Mouse (Mus musculus) mature B cell (primary cell): ENCODE data around the gene Gm27029.

Experiments used
- in situ Hi-C: fragments of 300-500 bp; cut with MboI; formaldehyde crosslinking; loops from 2 replicates; pipeline ENCODE4 v1.14.3; 2019

Gm27029 gene

DNA sequence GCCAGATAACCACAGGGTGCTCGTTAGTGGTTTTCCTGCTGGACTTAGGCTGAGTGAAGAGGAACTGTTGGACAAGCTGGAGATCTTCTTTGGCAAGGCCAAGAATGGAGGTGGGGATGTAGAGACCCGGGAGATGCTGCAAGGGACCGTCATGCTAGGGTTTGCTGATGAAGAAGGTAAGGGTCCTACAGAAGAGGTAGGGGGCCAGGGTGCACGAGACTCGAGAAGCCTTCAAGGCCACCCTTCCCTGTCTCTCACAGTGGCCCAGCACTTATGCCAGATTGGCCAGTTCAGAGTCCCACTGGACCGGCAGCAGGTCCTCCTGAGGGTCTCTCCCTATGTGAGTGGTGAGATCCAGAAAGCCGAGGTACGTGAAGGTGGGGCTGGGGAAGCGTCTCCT is 33.0 kb upstream of the Gm27029 start:
- in situ Hi-C loops: no loop called here

- in situ Hi-C loops: no loop called here
Measured at GRCm38 (mm10) chr11:101455627-101456026, 31.0 kb upstream of the Gm27029 start.

DNA sequence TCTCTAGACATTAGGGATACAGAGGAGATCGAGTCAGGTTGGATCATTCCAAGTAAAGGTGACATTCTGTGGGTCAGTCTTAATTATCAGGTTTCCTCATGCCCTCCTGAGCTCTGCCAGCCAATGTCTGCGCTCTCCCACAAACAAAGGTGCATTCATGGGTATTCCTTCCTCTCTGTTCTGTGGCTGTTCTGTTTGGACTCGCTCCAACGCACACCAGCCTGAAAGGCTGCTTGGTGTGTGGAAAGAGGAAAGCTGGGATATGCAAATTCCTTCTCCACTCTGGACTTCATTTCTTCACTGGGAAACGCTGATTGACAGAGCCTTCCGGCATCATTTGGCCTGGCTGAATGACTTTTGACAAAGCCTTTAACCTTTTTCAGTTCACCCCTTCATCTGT is 30.1 kb upstream of the Gm27029 start:
- in situ Hi-C loops: no loop called here

GRCm38 (mm10) chr11:101452093-101452774 is 27.6 kb upstream of the Gm27029 start:
- in situ Hi-C loops: no loop called here

DNA sequence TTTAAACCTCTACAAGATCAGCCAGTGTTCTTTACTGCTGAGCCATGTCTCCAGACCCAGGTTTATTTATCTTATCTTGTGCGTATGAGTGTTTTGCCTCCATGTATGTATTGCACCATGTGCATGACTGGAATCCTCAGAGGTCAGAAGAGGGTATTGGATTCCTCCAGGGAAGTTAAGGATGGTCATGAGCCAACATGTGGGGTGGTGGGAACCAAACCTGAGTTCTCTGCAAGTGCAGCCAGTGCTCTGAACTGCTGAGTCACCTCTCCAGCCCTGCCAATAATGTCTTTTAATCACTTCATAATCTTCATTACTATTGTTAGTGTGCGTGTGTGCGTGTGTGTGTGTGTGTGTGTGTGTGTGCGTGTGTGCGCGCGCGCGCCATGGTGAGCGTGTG is 26.9 kb upstream of the Gm27029 start:
- in situ Hi-C loops: no loop called here

DNA sequence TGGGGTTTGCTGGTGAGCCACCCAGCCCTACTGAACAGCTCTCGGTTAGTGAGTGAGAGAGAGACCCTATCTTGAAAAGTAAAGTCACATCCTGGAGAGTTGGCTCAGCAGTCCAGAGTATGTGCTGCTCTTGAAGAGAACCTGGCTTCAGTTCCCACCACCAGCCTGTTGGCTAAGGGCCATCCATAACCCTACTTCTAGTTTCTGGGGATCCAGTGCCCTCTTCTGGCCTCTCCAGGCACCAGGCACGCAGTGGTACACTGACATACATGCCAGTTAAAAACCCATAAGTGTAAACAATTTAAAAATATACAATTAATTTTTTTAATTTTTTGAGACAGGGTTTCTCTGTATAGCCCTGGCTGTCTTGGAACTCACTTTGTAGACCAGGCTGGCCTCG is 25.8 kb upstream of the Gm27029 start:
- in situ Hi-C loops: no loop called here

GRCm38 (mm10) chr11:101449596-101449995 is 25.0 kb upstream of the Gm27029 start:
- in situ Hi-C loops: loop anchor here (25.0 kb wide), 1 partner anchor 838 kb away; the partner anchor contains the start of genes Atxn7l3 and Tmub2

- in situ Hi-C loops: loop anchor here (25.0 kb wide), 1 partner anchor 838 kb away; the partner anchor contains the start of genes Atxn7l3 and Tmub2
Measured at GRCm38 (mm10) chr11:101448899-101449298, 24.3 kb upstream of the Gm27029 start.

GRCm38 (mm10) chr11:101448274-101448746 is 23.7 kb upstream of the Gm27029 start, which contains the start of gene Ifi35:
Gene Ifi35, plus strand, starts transcription at chr11:101448407.
- in situ Hi-C loops: loop anchor here (25.0 kb wide), 1 partner anchor 839 kb away; the partner anchor contains the start of genes Atxn7l3 and Tmub2

DNA sequence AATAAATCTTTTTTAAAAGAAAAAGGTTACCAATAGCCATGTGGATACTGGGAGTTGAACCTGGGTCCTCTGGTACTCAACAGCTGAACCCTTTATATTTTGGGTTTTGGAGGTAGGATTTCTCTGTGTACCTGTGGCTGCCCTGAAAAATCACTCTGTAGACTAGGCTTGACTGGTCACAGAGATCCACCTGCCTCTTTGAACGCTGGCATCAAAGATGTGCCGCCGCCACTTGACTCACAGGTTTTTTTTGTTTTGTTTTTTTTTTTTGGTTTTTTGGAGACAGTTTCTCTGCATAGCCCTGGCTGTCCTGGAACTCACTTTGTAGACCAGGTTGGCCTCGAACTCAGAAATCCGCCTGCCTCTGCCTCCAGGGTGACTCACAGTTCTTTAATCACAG is 23.2 kb upstream of the Gm27029 start:
- in situ Hi-C loops: loop anchor here (25.0 kb wide), 1 partner anchor 840 kb away; the partner anchor contains the start of genes Atxn7l3 and Tmub2

- in situ Hi-C loops: loop anchor here (25.0 kb wide), 1 partner anchor 840 kb away; the partner anchor contains the start of genes Atxn7l3 and Tmub2
Measured at GRCm38 (mm10) chr11:101446860-101447259, 22.3 kb upstream of the Gm27029 start.

- in situ Hi-C loops: loop anchor here (25.0 kb wide), 1 partner anchor 841 kb away; the partner anchor contains the start of genes Atxn7l3 and Tmub2
Measured at GRCm38 (mm10) chr11:101446319-101446718, 21.7 kb upstream of the Gm27029 start.

- in situ Hi-C loops: loop anchor here (25.0 kb wide), 1 partner anchor 845 kb away; the partner anchor contains the start of genes Atxn7l3 and Tmub2
Measured at GRCm38 (mm10) chr11:101442760-101443159, 18.2 kb upstream of the Gm27029 start.

DNA sequence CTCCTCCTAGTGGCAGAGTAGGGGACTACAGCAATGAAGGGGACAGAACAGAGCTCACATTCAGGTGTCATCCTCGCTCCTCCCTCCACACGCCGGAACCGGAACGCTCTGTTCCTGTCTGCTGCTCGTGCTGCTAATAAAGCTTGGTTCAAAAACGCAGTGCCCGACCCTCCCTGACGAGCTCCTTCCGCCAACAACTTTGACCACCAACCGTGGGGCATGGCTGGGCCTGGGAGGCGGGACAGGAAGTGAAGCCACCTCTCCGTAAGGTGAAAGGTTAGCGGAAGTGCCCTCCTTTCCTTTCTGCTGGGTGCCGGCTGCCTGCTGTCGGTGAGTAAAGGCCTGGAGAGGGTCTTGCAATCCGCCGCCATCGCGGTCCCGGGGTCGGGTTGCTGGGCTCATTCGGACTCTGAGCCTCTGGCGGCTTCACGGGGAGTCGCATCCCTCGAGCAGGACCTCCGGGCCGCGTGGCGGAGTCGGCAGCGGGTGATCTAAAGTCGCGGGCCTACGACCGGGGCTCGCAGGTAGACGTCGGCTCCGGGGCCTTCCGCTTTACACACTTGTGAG is 17.6 kb upstream of the Gm27029 start, which contains the start of gene Rpl27:
Rpl27 (plus strand) TSS at position 172 of the 567 bp plus-strand sequence.
- in situ Hi-C loops: loop anchor here (25.0 kb wide), 1 partner anchor 845 kb away; the partner anchor contains the start of genes Atxn7l3 and Tmub2

DNA sequence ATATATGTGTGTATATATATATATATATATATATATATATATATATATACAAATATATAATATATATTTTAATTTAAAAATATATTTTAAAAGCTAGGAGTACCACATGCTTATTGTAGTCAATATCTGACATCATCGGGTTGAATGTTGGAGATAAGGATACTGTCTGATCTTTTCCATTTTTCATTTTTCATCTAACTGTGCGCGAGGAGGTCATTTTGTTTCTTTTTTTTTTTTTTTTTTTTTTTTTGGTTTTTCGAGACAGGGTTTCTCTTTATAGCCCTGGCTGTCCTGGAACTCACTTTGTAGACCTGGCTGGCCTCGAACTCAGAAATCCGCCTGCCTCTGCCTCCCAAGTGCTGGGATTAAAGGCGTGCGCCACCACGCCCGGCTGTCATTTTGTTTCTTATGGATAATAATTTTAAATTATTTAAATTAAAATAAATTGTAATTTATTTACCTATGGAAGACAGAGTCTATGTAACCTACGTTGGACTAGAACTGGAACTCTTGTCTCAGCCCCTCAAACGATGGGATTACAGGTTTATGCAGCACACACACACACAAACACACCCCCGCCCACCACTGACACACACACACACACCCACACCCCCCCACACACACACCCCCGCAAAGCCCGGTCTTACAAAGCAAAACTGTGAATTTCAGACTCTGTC is 17.0 kb upstream of the Gm27029 start:
- in situ Hi-C loops: loop anchor here (25.0 kb wide), 1 partner anchor 846 kb away; the partner anchor contains the start of genes Atxn7l3 and Tmub2

- in situ Hi-C loops: loop anchor here (25.0 kb wide), 1 partner anchor 849 kb away; the partner anchor contains the start of genes Atxn7l3 and Tmub2
Measured at GRCm38 (mm10) chr11:101438006-101438405, 13.4 kb upstream of the Gm27029 start.

DNA sequence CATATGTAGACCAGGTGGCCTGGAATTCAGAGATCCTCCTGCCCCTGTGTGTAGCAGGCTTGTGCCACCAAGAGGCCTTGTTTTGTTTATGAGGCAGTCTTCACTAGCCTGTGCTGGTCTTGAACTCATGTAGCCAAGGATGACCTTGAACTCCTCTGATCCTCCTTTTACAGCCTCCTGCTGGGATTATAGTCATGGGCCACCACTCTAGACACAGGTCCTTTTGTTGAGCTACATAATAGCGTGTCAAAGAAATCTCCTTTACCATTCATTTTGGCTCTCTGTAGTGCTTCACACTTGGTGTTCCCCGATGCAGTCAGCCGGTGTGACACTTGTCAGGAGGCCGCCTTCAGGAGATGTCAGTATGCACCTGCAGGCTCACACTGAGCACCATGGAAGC is 12.3 kb upstream of the Gm27029 start:
- in situ Hi-C loops: loop anchor here (25.0 kb wide), 1 partner anchor 850 kb away; the partner anchor contains the start of genes Atxn7l3 and Tmub2

DNA sequence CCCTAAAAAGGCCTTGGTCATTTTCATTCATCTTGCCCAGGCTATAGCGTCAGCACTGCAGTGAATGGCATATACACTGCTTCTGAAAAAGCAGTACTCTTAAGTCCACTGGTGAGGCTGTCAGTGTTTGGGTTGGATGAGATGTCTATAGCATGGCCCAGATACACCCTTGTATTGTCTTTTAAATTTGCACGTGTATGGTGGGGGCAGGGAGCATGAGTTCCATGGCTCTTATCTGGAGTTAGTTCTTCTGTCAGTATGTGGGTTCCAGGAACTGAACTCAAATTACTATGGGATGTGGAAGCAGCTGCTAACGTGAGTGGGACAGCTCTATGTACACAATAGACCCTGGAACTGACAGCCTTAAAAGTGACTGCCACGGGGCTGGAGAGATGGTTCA is 11.2 kb upstream of the Gm27029 start:
- in situ Hi-C loops: loop anchor here (25.0 kb wide), 1 partner anchor 851 kb away; the partner anchor contains the start of genes Atxn7l3 and Tmub2

GRCm38 (mm10) chr11:101433396-101433795 is 8.8 kb upstream of the Gm27029 start:
- in situ Hi-C loops: loop anchor here (25.0 kb wide), 1 partner anchor 854 kb away; the partner anchor contains the start of genes Atxn7l3 and Tmub2

GRCm38 (mm10) chr11:101431327-101431726 is 6.7 kb upstream of the Gm27029 start:
- in situ Hi-C loops: loop anchor here (25.0 kb wide), 1 partner anchor 856 kb away; the partner anchor contains the start of genes Atxn7l3 and Tmub2

DNA sequence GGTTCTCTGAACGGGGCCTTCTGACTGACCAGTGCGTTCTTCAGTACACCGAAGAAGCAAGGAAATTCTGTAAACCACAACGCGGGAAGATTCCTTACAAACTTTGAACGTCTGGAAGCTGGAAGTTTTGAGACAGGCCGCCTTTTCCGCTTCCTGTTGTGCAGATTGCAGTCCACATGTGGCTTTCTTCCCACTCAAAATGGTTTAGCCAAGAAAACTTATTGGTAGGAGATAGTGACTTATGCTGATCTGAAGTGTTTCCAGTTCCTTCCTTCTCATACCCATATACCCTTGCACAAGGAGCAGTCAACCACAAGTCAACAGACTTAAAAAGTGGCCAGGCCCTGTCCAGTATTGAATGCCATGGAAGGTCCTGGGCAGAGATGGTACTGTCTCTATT is 1.6 kb upstream of the Gm27029 start:
- in situ Hi-C loops: loop anchor here (25.0 kb wide), 1 partner anchor 861 kb away; the partner anchor contains the start of genes Atxn7l3 and Tmub2
